Mouse (Mus musculus) bone marrow macrophage, adult 2 months (primary cell): ENCODE data around the gene Slc30a1. TPM values are rescaled to one million over a fixed set of nuclear protein-coding genes. Genes with fewer than 3 reads are reported as not detected.

Experiments
- H3K27ac ChIP-seq: 2 replicates; pipeline ENCODE4 v1.5.1; 2012; ENCODE audit warnings: low read depth, low read length; ENCODE audit not compliant: insufficient read depth
- H3K4me1 ChIP-seq: 2 replicates; pipeline ENCODE4 v1.6.1; 2012; ENCODE audit warnings: low read length; ENCODE audit not compliant: control insufficient read depth, insufficient read depth
- H3K4me3 ChIP-seq: 2 replicates; pipeline ENCODE4 v1.5.1; 2012; ENCODE audit warnings: mild to moderate bottlenecking, low read length, moderate library complexity; ENCODE audit not compliant: insufficient read depth
- CTCF ChIP-seq: IDR thresholded peaks from 2 replicates; pipeline ENCODE4 v1.5.1; 2012; ENCODE audit warnings: low read depth, mild to moderate bottlenecking, low read length, moderate library complexity
- POLR2A ChIP-seq: IDR thresholded peaks from 2 replicates; pipeline ENCODE4 v1.6.1; 2012; ENCODE audit warnings: mild to moderate bottlenecking, low read depth, low read length, borderline replicate concordance
- polyA plus RNA-seq: library from polyadenylated mRNA; stranded (reverse); fragments of >200 nt; gene quantifications from 2 replicates; pipeline ENCODE4 v1.2.4, GENCODE M21; 2012; ENCODE audit not compliant: missing spikeins, insufficient read depth, insufficient read length

Gene Slc30a1
- polyA plus RNA-seq, 1 experiment = 12.3 TPM

- Histone ChIP-seq H3K27ac (no peak overlapping the region), H3K4me1 (peaks cover 9% of the 10 kb centered on the region; the same call in 1 of the 2 replicates), H3K4me3 (no peak overlapping the region)
- TF ChIP-seq CTCF (no peak), POLR2A (no peak)
These were observed 10.3 kb downstream of the Slc30a1 start for GRCm38 (mm10) chr1:191916876-191917275.

- peaks cover 9% of the 10 kb centered on the region; the same call in 1 of the 2 replicates for H3K4me1 ChIP-seq
- H3K27ac ChIP-seq = no peak overlapping the region
- TF ChIP-seq POLR2A (no peak), CTCF (no peak)
- H3K4me3 ChIP-seq = no peak overlapping the region
These were observed 12.8 kb downstream of the Slc30a1 start for GRCm38 (mm10) chr1:191919336-191919735.

- H3K4me3 ChIP-seq = no peak overlapping the region
- TF ChIP-seq POLR2A (no peak), CTCF (no peak)
- H3K4me1 ChIP-seq = peaks cover 8% of the 10 kb centered on the region; the same call in 1 of the 2 replicates
- no peak overlapping the region for H3K27ac ChIP-seq
These were observed 15.1 kb downstream of the Slc30a1 start for GRCm38 (mm10) chr1:191921701-191922100.

GRCm38 (mm10) chr1:191925496-191925895 is 18.9 kb downstream of the Slc30a1 start:
- Histone ChIP-seq H3K4me1 (no peaks in the 10 kb centered on the region), H3K27ac (no peak overlapping the region), H3K4me3 (no peak overlapping the region)
- TF ChIP-seq CTCF (peak; percentile 31; the same call in 1 of the 2 replicates), POLR2A (no peak)

- no peaks in the 10 kb centered on the region for H3K4me1 ChIP-seq
- H3K4me3 ChIP-seq = no peak overlapping the region
- TF ChIP-seq CTCF (no peak), POLR2A (no peak)
- no peak overlapping the region for H3K27ac ChIP-seq
These were observed 20.1 kb downstream of the Slc30a1 start for GRCm38 (mm10) chr1:191926681-191927080.

GRCm38 (mm10) chr1:191928345-191928744 is 21.8 kb downstream of the Slc30a1 start:
- no peak overlapping the region for H3K4me3 ChIP-seq
- no peak for TF ChIP-seq POLR2A
- TF ChIP-seq CTCF = no peak
- no peaks in the 10 kb centered on the region for H3K4me1 ChIP-seq
- no peak overlapping the region for H3K27ac ChIP-seq

- no peak overlapping the region for H3K4me3 ChIP-seq
- no peak for TF ChIP-seq POLR2A
- no peak overlapping the region for H3K27ac ChIP-seq
- no peaks in the 10 kb centered on the region for H3K4me1 ChIP-seq
These were observed 22.5 kb downstream of the Slc30a1 start for GRCm38 (mm10) chr1:191929065-191929464.

- TF ChIP-seq POLR2A (no peak), CTCF (no peak)
- Histone ChIP-seq H3K4me1 (no peaks in the 10 kb centered on the region), H3K27ac (no peak overlapping the region), H3K4me3 (no peak overlapping the region)
These were observed 23.4 kb downstream of the Slc30a1 start for GRCm38 (mm10) chr1:191929897-191930524.

- TF ChIP-seq POLR2A (no peak), CTCF (no peak)
- H3K27ac ChIP-seq = no peak overlapping the region
- no peak overlapping the region for H3K4me3 ChIP-seq
- H3K4me1 ChIP-seq = no peaks in the 10 kb centered on the region
These were observed 24.0 kb downstream of the Slc30a1 start for GRCm38 (mm10) chr1:191930525-191931105.

GRCm38 (mm10) chr1:191932286-191932985 is 25.9 kb downstream of the Slc30a1 start:
- H3K4me3 ChIP-seq = no peak overlapping the region
- H3K4me1 ChIP-seq = no peaks in the 10 kb centered on the region
- TF ChIP-seq CTCF (no peak), POLR2A (no peak)
- H3K27ac ChIP-seq = no peak overlapping the region
